Mouse (Mus musculus): ENCODE measurements around the gene Mrpl11.
"Not testable (repeated sequence)": the region's sequence is repeated elsewhere in the genome, so short reads cannot be mapped to it uniquely, and the experiment has no call there.

Mrpl11 gene

DNA sequence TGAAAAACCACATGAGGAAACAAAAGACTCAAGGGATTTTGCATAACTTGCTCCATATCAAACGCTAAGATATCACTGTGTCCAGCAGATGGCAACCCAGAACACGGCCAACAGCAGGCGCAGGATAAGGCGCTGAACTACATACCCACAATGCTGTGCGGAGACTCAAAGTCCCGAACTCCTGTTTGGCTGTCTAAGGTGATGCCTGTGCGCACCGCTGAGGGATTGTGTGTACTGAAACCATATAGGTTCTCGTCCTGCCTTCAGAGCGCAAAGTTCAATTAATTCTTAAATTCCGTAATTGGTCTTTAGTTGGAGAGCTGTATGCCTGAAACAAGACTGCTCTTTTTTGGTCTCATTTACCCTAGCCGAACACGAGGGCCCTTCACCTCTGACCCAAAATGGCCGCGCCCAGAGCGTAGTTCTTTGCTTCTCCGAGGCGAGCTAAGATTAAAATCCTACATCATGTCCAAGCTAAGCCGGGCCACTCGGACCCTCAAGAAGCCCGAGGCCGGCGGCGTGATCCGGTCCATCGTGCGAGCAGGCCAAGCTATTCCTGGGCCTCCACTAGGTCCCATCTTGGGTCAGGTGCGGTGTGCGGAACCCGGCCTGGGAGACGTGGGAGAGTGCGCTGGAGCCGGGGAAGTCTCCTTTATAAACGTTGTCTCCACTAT, at the start of gene Mrpl11:
Gene Mrpl11 (plus strand): TSS at position 220 of the 674 bp plus-strand sequence.
- peak; percentile 98 for DNase-seq (ENCODE audit: low read depth)

DNA sequence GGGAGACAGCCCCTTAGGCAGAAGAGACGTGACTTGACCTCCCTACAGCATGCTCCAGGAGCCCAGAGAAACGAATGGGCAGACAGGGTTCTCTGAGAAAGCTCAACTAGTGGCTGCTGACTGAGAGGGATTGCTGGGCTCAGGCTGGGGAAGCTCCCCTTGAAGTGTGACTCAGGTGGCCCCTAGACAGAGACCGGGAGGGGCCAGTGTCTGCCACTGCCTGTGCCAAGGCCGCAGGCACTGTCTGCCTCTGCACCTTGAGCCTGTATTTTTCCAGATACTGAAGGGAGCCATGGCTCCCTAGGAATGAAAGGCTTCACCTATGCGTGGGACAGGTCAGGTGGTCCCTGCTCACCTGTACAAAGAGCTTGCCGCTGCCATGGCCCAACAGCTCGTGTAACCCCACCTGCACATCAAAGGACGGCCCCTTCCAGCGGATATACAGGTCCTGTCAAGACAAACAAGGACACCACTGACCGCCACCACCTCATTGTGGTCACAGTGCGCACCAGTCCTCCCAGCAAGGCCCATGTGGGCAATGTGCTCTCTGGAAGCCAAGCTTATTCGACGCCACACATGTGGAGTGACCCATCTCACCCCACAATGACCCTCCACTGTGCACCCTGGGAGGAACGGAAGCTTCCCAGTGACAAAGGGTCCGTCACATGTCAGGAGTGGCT, 45.9 kb upstream of the Mrpl11 start:
- no peak for DNase-seq (ENCODE audit: low read depth)

DNA sequence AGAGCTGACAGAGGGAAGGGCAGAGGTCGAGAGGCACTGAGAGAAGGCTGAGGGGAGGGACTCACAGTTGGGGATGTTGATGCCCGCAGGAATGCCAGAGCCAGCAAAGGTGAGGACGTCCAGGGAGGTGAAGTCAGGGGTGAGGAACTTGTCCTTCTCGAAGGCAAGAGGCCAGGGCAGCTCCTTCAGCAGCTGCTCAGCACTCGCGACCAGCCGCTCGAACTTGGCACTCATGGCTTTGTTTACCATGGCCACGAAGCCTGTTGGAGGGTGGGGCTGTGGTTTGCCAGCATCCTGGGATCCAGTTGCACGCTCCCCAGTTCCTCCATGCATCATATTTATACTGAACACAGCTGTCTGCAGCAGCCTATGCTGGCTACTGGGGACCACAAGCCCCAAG, 45.1 kb upstream of the Mrpl11 start:
- DNase-seq (ENCODE audit: low read depth) = no peak

DNA sequence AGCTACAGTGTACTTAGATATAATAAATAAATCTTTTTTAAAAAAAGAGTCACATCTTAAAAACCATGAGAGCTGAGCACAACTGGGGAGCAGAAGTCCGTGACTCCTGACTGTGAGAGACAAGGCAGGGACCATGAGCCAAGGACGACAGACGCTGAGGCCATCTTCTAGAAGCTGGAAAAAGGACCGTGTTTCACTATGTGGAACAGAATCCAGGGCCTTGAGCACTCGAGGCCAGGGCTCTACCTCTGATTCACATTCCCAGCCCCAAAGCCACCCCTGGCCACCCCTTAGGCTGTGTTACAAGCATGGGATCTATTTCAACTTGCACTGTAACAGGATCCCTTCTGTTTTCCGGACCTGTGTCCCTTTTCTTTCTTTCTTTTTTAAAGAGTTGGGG, 42.3 kb upstream of the Mrpl11 start:
- DNase-seq (ENCODE audit: low read depth) = no peak

DNA sequence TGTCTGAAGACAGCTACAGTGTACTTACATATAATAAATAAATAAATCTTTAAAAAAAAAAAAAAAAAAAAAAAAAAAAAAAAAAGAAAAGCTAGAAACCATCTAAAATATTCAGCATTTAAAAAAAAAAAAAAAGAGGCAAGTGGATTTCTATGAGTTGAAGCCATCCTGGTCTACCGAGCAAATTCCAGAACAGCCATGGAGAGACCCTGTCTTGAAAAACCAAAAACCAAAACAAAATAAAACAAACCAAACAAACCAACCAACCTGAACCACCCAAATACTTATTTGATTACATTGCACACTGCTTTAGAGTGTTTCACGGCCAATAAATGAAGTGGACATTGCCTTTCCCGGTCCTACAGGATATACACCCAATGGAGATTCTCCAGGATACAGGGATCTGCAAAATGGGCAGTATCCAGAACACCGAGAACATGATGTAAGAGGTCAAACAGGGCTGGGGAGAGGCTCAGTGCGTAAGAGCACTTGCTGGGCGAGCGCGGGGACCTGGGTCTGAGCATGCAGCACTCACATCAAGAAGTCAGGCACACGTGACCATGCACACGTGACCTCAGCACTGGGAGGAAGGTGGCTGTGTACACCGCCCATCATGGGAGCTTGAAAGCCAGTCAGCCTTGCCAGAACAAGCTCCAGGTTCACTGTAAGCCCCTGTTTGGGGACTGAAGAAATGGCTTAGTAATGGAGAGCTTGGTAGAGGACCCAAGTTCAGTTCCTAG, 36.7 kb upstream of the Mrpl11 start:
- DNase-seq (ENCODE audit: low read depth) = no peak

DNA sequence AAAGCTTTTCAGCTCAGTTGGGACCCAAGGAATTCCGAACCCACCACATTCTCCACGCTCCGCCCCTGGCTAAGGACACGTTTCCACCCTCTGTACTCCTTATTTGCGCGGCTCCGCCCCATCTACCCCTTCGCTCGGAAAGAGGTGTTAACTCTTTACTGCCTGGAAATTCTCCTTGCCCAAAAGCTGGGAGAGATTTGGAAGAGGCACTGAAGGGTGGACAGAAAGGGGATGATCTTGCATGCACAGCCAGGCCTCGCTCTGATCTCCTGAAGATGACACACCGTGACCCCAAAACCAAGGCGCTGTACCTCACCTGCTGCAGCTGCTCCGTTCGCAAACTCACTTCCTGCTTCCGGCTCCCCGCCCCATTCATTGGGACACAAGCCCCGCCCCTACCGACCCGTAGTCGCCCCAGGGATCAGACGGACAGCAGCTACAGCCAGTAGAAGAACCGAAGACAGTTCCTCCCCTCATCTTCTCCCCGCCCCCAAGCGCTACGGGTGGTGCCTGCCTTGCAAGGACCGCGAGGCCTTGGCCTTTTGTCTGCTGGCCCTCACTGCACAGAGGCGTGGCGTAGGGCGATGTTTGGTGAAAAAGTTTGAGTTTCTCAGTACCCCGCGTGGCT, 33.9 kb upstream of the Mrpl11 start, which contains the start of gene Dpp3:
Gene Dpp3 (minus strand): TSS at position 384 of the 628 bp plus-strand sequence.
- peak; percentile 99 for DNase-seq (ENCODE audit: low read depth)

GRCm38 (mm10) chr19:4928781-4929180, 33.2 kb upstream of the Mrpl11 start:
- peak; percentile 13 for DNase-seq (ENCODE audit: low read depth)

- DNase-seq (ENCODE audit: low read depth) = no peak
Measured at GRCm38 (mm10) chr19:4936896-4937295, 25.1 kb upstream of the Mrpl11 start.

- DNase-seq (ENCODE audit: low read depth) = no peak
Measured at GRCm38 (mm10) chr19:4937444-4938310, 24.3 kb upstream of the Mrpl11 start.

DNA sequence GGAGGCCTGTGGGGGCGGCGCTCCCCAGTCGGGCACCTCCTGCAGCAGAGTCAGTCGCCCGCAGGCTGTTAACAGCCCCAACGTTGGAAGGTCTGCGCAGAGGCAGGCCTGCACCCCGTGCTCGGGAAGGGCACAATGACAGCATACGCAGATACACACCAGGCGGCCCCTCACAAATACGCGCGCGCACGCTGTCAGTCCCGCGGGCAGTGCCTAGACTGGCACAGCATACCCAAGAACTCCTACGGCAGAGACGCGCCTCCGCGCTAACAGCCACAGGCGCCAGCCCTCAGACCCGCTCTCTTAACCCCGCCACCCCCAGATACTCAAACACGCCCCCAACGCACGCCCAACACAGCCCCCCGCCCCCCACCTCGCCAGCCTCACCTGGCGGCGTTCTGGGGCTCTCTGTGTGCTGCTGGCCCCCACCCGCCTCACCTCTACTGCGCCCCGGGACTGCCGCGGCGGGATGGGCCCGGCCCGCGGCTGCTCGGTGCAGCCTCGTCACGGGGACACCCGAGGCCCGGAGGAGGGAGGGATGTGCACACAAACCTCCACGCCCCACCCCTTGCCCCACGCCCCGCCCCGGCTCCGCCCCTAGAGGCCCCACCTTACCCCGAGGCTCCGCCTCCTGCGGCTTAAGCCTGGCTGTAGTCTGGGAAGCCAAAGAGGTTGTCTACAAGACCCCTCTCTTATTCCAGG, 19.2 kb upstream of the Mrpl11 start, which contains the start of gene Peli3:
Gene Peli3 (minus strand): TSS at position 577 of the 702 bp plus-strand sequence.
- DNase-seq (ENCODE audit: low read depth) = no peak

- no peak for DNase-seq (ENCODE audit: low read depth)
Measured at GRCm38 (mm10) chr19:4943253-4943588, 18.7 kb upstream of the Mrpl11 start.

GRCm38 (mm10) chr19:4945540-4945939, 16.4 kb upstream of the Mrpl11 start:
- no peak for DNase-seq (ENCODE audit: low read depth)

DNA sequence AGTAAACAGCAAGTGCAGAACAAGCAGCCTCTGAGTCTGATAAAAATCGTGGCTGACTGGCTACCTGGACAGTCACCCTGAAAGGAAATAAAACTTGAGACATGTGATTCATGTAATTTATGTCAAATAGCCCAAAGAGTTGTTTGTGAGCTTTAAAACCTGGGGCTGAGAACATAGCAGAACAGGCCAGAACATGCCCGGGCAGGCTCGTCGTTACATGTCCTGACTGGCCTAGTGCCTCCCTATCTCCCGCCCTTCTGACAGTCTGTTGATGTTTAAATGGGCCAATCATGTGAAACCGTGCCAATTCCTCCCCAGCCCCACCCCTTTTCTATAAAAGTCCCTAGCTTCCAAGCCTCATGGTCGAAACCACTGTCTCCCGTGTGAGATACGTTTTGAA, 13.3 kb upstream of the Mrpl11 start:
- not testable (repeated sequence) for DNase-seq (ENCODE audit: low read depth)

GRCm38 (mm10) chr19:4968236-4968635, 6.3 kb downstream of the Mrpl11 start:
- peak; percentile 73 for DNase-seq (ENCODE audit: low read depth)

DNA sequence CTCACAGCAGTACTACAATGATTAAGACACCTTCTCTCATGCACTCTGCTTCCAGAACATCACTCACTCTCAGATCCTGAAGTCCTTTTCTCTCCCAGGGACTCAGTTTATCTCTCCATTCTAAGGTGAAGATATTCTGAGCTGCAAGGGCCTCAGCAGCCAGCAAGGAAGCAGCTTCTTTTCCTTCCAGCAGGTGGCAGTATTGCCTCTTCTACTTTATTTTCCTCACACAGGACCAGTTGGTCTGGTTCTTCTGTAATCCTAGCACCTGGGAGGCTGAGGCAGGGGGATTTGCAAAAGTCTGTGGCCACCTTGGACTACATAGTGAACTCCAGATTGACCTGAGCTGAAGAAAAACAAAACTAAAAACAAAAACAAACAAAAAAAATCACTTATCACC, 19.8 kb downstream of the Mrpl11 start:
- DNase-seq (ENCODE audit: low read depth) = peak; percentile 79

GRCm38 (mm10) chr19:4989013-4989412, 27.1 kb downstream of the Mrpl11 start:
- peak; percentile 80 for DNase-seq (ENCODE audit: low read depth)

GRCm38 (mm10) chr19:4989434-4990255, 27.7 kb downstream of the Mrpl11 start:
- no peak for DNase-seq (ENCODE audit: low read depth)

DNA sequence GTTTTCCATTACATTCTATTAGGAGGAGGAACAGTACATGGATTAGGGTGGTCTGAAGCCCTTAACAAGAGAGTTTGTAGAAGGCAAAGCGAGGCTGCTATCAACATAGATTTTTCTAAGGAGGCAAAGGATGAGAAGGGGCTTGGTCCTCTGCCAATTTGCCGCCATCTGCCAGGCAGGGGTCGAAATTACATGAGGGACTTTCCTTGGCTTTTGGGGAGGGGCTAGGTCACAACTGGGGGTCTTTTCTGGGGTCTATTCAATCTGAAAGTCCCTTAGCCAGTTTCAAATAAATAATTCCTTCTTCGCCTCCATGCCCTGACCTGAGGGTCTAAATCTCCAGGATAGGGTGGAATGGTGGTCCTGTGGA, 28.3 kb downstream of the Mrpl11 start, which contains the start of gene Npas4:
Gene Npas4 (minus strand): TSS at position 61 of the 370 bp plus-strand sequence.
- DNase-seq (ENCODE audit: low read depth) = no peak

- DNase-seq (ENCODE audit: low read depth) = no peak
Measured at GRCm38 (mm10) chr19:4990716-4991115, 28.8 kb downstream of the Mrpl11 start.

DNA sequence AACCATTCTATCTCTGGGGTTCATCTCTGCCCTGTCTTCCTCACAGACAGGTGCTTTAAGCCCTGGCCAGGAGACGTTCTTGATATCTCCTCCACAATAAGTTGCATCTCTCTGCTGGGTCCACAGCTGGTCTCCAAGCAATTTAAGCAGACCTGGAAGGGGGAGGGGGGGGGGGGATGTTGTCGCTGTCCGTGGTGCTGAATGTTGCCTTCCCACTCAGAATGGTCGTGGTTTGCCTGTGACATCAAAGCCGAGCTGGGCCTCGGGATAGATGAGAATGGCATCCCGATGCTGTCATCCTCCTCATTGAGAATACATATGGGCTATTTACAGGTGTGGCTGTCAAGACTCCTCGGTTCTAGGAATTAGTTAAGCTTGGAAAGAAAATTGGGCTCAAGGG, 30.4 kb downstream of the Mrpl11 start:
- peak; percentile 28 for DNase-seq (ENCODE audit: low read depth)

All from 416B (cell line).